Mouse (Mus musculus) bone marrow macrophage, adult 2 months (primary cell): ENCODE measurements at regions not wholly inside any gene's neighbourhood (a gene's known extent, or its start where the extent isn't known, plus 50 kb on each side); places are given as distances from the start of the nearest gene placed in this dataset.

Source experiments
- H3K27ac ChIP-seq: 2 replicates; pipeline ENCODE4 v1.5.1; 2012; ENCODE audit warnings: low read depth, low read length; ENCODE audit not compliant: insufficient read depth
- H3K4me1 ChIP-seq: 2 replicates; pipeline ENCODE4 v1.6.1; 2012; ENCODE audit warnings: low read length; ENCODE audit not compliant: control insufficient read depth, insufficient read depth
- H3K4me3 ChIP-seq: 2 replicates; pipeline ENCODE4 v1.5.1; 2012; ENCODE audit warnings: mild to moderate bottlenecking, low read length, moderate library complexity; ENCODE audit not compliant: insufficient read depth
- CTCF ChIP-seq: IDR thresholded peaks from 2 replicates; pipeline ENCODE4 v1.5.1; 2012; ENCODE audit warnings: low read depth, mild to moderate bottlenecking, low read length, moderate library complexity
- POLR2A ChIP-seq: IDR thresholded peaks from 2 replicates; pipeline ENCODE4 v1.6.1; 2012; ENCODE audit warnings: mild to moderate bottlenecking, low read depth, low read length, borderline replicate concordance

DNA sequence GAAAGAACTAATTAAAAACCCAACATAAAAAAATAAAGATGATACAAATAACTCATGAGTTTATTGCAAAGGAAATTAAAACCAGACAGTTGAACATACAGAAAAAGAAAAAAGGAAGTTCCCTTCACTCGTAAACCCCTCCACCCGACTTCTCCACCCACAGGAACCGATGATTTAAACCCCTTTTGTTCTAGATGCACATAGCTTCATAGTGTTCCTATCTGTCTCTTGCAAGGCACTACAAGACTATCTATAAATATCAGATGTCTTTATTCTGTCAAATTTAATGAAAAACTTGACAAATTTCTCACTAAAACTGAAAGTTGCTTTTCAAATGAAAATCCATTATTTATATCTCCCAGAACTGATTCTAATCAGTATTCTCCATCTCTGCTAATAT lies 100.2 kb downstream of the Kctd12 start:
- H3K4me3 ChIP-seq = no peak overlapping the region
- TF ChIP-seq CTCF = no peak
- peaks cover 11% of the 10 kb centered on the region for H3K4me1 ChIP-seq
- H3K27ac ChIP-seq = no peak overlapping the region

DNA sequence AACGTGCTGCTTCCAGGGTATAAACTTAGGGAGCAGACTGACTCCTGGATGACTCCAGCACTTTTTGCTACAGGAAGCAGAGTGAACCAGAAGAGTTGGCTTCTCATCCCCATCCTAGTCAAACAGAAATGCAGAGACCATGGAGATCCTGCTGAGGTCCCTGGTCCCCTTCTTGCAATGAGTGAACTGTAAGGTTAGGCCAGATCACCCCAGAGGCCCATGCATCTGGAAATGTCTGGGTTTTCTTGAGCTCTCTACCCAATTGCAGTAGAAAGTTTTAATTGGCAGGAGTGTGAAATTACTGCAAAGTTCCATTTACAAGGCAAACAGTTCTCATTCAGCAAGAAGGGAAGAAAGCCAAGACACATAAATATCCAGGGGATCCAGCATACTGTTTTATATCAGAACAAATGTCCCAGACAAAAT lies 101.8 kb downstream of the Kctd12 start:
- H3K4me1 ChIP-seq = peaks cover 11% of the 10 kb centered on the region
- H3K4me3 ChIP-seq = no peak overlapping the region
- TF ChIP-seq CTCF (no peak), POLR2A (no peak)
- H3K27ac ChIP-seq = no peak overlapping the region

GRCm38 (mm10) chr14:102878572-102878971 lies 103.9 kb downstream of the Kctd12 start:
- TF ChIP-seq POLR2A (no peak), CTCF (no peak)
- H3K27ac ChIP-seq = no peak overlapping the region
- peaks cover 6% of the 10 kb centered on the region for H3K4me1 ChIP-seq
- H3K4me3 ChIP-seq = no peak overlapping the region

DNA sequence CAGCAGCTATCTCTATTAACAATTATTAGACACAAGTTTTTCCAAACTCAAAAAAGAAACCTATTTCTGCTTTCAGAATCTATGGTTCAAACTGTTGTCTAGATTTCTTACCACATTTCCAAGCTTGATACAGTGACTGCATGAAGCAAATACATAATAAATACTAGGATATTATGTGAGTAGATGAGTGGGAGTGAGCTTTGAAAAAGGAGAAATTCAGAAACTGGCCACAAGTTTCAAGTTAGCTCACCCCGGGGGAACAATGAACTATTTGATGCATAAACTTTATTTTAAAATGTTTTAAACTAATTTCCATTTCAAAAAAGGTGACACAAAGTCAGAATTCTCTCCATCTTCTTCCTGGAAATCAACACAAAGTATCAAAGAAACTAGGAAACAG lies 114.3 kb downstream of the Kctd12 start:
- Histone ChIP-seq H3K4me3 (no peak overlapping the region), H3K4me1 (peaks cover 7% of the 10 kb centered on the region), H3K27ac (no peak overlapping the region)
- TF ChIP-seq CTCF (no peak), POLR2A (no peak)

DNA sequence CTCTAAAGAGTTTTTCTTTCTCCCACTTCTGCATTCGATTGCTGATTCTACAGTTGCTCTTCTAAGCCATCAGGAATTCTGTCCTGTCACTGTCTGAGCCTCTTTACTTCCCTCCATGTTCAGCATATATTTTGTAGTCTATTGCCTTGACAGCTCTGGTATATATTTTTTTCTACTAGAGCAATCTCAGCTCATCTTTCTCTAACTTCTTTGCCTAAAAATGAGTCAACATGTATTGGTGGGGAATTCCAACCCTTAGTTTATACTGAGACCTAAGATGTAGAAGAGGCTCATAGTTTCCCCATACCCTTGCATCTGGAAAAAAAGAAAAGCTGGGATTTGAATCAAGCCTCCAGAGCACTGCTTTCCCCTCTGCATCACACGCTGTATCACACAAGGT lies 114.7 kb downstream of the Kctd12 start:
- Histone ChIP-seq H3K27ac (no peak overlapping the region), H3K4me3 (no peak overlapping the region), H3K4me1 (peaks cover 7% of the 10 kb centered on the region)
- TF ChIP-seq POLR2A = no peak
- no peak for TF ChIP-seq CTCF

DNA sequence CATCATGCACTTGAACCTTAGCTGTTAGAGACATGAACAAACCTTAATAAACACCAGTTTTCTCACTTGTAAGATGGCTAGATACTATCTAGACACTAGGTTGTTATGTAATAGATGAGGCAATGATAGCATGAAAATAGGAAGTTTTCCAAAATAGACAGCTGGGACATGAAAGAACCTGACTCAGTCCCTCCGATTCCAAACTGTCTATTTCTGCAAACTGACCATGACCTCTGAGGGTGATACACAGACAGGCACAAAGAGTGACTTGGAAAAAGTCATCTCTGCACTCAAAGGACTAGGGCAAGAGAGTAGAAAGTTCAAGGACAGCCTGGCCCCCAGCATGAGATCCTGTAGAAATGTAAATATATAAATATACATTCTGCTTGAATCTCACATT lies 115.9 kb downstream of the Kctd12 start:
- peaks cover 7% of the 10 kb centered on the region for H3K4me1 ChIP-seq
- no peak for TF ChIP-seq POLR2A
- no peak for TF ChIP-seq CTCF
- H3K4me3 ChIP-seq = no peak overlapping the region
- H3K27ac ChIP-seq = no peak overlapping the region

DNA sequence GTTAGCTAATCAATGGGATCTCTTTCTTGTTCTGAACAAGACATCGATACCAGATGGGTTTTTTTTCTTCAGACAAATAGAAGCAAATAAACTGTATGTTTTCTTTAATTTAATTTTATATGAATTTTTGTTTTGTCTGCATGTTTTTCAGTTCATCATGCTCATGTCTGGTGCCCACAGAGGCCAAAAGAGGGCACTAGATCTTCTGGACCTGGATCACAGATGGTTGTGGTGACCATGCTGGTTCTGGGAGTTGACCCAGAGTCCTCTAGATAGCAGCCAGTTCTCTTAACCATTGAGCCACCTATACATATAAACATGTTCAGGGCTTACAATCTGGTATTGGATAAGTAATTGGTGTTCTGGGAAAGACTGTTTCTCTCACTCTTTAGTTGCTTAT lies 120.7 kb downstream of the Kctd12 start:
- H3K4me1 ChIP-seq = no peaks in the 10 kb centered on the region
- TF ChIP-seq CTCF = no peak
- no peak for TF ChIP-seq POLR2A
- H3K27ac ChIP-seq = no peak overlapping the region
- H3K4me3 ChIP-seq = no peak overlapping the region

DNA sequence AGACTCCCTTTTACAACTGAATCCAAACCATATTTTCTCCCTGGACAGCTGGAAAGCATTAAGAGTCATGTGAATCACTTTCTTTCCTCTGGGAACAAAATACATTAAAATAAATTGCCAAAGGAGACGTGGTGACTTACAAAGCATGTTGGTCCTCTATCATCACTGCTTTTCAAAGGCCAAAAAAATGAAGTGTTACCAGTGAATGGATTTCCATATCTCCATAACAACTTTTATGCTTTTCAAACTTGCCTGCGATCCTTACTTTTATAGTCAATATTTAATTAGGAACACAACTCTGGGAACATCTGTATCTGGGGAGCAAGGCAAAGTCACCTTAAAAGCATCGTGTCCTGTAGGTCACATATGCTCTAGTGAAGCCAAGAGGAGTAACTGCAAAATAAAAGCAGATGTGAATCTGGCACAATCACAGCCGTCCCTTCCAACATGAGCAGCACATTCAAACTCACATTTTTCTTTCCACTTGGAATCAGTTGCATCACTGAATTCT lies 123.0 kb downstream of the Kctd12 start:
- no peak overlapping the region for H3K4me3 ChIP-seq
- TF ChIP-seq CTCF = no peak
- TF ChIP-seq POLR2A = no peak
- no peak overlapping the region for H3K27ac ChIP-seq

GRCm38 (mm10) chr14:102855264-102855840 lies 127.1 kb downstream of the Kctd12 start:
- peaks cover 3% of the 10 kb centered on the region; the same call in 1 of the 2 replicates for H3K4me1 ChIP-seq
- no peak overlapping the region for H3K4me3 ChIP-seq
- TF ChIP-seq POLR2A (no peak), CTCF (no peak)
- no peak overlapping the region for H3K27ac ChIP-seq

More for the DNA sequence above, 123.0 kb downstream of the Kctd12 start:
- H3K4me1 ChIP-seq = peaks cover 3% of the 10 kb centered on the region; the same call in 1 of the 2 replicates

DNA sequence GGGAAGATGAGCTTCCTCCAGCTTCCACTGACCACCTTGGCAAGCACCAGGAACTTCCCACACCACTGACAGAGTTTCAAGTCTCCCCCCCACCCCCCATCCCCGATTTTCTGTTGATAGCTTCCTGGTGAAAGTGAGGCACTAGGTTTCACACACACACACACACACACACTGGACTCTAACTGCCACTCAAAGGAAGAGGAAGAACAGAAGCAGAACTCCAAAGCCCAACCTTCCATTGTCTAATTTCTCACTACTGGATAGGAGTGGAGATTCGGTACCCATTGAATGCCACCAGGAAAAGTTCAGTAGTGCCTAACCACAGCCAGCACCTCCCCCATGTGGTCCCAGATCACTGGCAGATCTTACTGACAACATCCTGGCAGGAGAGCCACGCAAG lies 138.7 kb downstream of the Kctd12 start:
- no peak overlapping the region for H3K27ac ChIP-seq
- no peak for TF ChIP-seq POLR2A
- no peak for TF ChIP-seq CTCF
- H3K4me3 ChIP-seq = no peak overlapping the region
- H3K4me1 ChIP-seq = peaks cover 2% of the 10 kb centered on the region; the same call in 1 of the 2 replicates

- TF ChIP-seq CTCF = no peak
- TF ChIP-seq POLR2A = no peak
- H3K27ac ChIP-seq = no peak overlapping the region
- H3K4me1 ChIP-seq = peaks cover 34% of the 10 kb centered on the region
- no peak overlapping the region for H3K4me3 ChIP-seq
These were observed 144.8 kb downstream of the Kctd12 start for GRCm38 (mm10) chr14:102837602-102838001.
